Mouse (Mus musculus): ENCODE results near the gene Gnaq.

- no peak for TF ChIP-seq POLR2A (IDR thresholded peaks at IDR 0.05; ENCODE audit: borderline replicate concordance, control insufficient read depth, low read depth, low read length)
- no peak for TF ChIP-seq CTCF (IDR thresholded peaks at IDR 0.05; ENCODE audit: control insufficient read depth, insufficient read depth, low read length)
Measured at GRCm38 (mm10) chr19:16331047-16331446, 198.4 kb downstream of the Gnaq start.
